Mouse (Mus musculus) neural tube, embryonic 13.5 days (tissue): Measurements from ENCODE around the gene Ptpn3. TPM values are rescaled to one million over a fixed set of nuclear protein-coding genes. Genes with fewer than 3 reads are reported as not detected.
A peak's percentile ranks its signal among the peaks of the same experiment; 100 is the strongest.

Source experiments
- ATAC-seq: fragments of 200-750 bp; cut with Nextera tagmentation; 2 replicates; pipeline ENCODE4 v1.8.0; 2017; ENCODE audit warnings: low read depth, mild to moderate bottlenecking, moderate TSS enrichment, moderate library complexity
- H3K27ac ChIP-seq: fragments of 300-500 bp; sonication (generic); replicated peaks from 2 replicates; pipeline ENCODE4 v1.5.1; 2015; ENCODE audit warnings: moderate library complexity, mild to moderate bottlenecking, inconsistent platforms
- H3K27me3 ChIP-seq: fragments of 300-500 bp; sonication (generic); 2 replicates; pipeline ENCODE4 v1.6.1; 2015; ENCODE audit warnings: mild to moderate bottlenecking, inconsistent platforms
- H3K36me3 ChIP-seq: fragments of 300-500 bp; sonication (generic); 2 replicates; pipeline ENCODE4 v1.6.1; 2015; ENCODE audit warnings: mild to moderate bottlenecking, inconsistent platforms
- H3K4me1 ChIP-seq: fragments of 300-500 bp; sonication (generic); replicated peaks from 2 replicates; pipeline ENCODE4 v1.6.1; 2015; ENCODE audit warnings: inconsistent platforms
- H3K4me2 ChIP-seq: fragments of 300-500 bp; sonication (generic); 2 replicates; pipeline ENCODE4 v1.6.1; 2015; ENCODE audit warnings: inconsistent platforms, mild to moderate bottlenecking, moderate library complexity
- H3K4me3 ChIP-seq: fragments of 300-500 bp; sonication (generic); 2 replicates; pipeline ENCODE4 v1.5.1; 2015; ENCODE audit warnings: mild to moderate bottlenecking, inconsistent platforms
- H3K9ac ChIP-seq: fragments of 300-500 bp; sonication (generic); 2 replicates; pipeline ENCODE4 v1.6.1; 2015; ENCODE audit warnings: moderate library complexity, mild to moderate bottlenecking, inconsistent platforms
- H3K9me3 ChIP-seq: fragments of 300-500 bp; sonication (generic); 2 replicates; pipeline ENCODE4 v1.6.1; 2016; ENCODE audit warnings: inconsistent platforms
- WGBS: fragments of 180-500 bp; shearing (Covaris S2); methylation state at CpG from one replicate; pipeline ENCODE4 v1.1.7; 2015; 5-methylcytosine and 5-hydroxymethylcytosine counted together
- polyA plus RNA-seq: library from polyadenylated mRNA; unstranded; fragments of >200 nt; fragmentation: Nextera tagmentation; extraction: Ambion mirVana; gene quantifications from 2 replicates; pipeline ENCODE4 v1.2.1, GENCODE M21; 2015

Gene Ptpn3
- polyA plus RNA-seq, 1 experiment from 2014 or later, result 6.9 TPM

DNA sequence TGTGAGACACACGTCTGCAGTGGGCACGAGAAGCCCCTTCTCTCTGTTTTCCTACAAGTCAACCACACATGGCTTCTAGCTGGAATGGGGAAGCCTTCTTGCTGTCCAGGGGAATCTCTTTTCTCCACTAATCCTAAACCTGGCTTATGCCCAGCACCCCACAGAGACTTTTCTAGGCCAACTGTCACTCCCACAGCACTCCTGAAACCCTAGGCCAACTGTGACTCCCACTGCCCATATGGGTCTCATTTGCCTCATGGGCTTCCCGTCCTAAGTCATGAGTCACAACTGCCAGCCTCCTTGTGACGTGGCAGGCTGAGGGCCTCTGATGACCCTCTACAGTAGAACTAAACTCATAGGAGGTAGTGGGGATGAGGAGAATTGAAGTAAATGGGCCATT is 44.9 kb downstream of the Ptpn3 start:
- no peak for ATAC-seq
- no peaks in the 10 kb centered on the region for H3K36me3 ChIP-seq
- H3K4me2 ChIP-seq, result no peak overlapping the region
- H3K4me3 ChIP-seq, result no peak overlapping the region
- no peak overlapping the region for H3K27ac ChIP-seq
- WGBS, result 91% methylated on average over 4 of the region's 4 CpGs
- H3K27me3 ChIP-seq, result no peaks in the 10 kb centered on the region
- no peaks in the 10 kb centered on the region for H3K9me3 ChIP-seq
- H3K9ac ChIP-seq, result no peak overlapping the region
- H3K4me1 ChIP-seq, result peaks cover 13% of the 10 kb centered on the region

DNA sequence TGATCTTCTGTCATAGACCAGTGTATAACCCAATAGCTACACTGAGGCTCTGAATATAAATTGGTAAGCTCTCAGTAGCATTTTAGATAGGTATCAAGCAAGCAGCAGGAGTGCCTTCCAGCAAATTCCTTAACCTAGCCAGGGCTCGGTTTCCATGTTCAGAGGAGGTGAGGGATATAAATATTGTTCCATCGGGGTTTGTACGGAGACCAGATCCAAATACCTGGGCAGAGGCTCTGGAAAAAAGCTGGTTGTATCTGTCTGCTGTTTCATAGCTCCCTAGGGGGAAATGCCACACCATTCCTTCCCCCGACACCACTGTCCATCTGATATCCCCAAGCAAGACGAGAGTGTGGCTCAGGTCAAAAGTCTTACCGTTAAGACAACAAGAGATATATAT is 47.2 kb downstream of the Ptpn3 start:
- Histone ChIP-seq H3K9ac (no peak overlapping the region), H3K4me1 (peaks cover 16% of the 10 kb centered on the region), H3K27me3 (no peaks in the 10 kb centered on the region), H3K36me3 (no peaks in the 10 kb centered on the region), H3K27ac (no peak overlapping the region), H3K4me2 (no peak overlapping the region), H3K9me3 (no peaks in the 10 kb centered on the region), H3K4me3 (no peak overlapping the region)
- WGBS, result 82% methylated on average over 6 of the region's 6 CpGs
- ATAC-seq, result no peak

GRCm38 (mm10) chr4:57250636-57251035 is 51.0 kb downstream of the Ptpn3 start:
- no peak overlapping the region for H3K4me2 ChIP-seq
- no peak overlapping the region for H3K27ac ChIP-seq
- H3K27me3 ChIP-seq, result no peaks in the 10 kb centered on the region
- 32% methylated on average over 2 of the region's 2 CpGs for WGBS
- ATAC-seq, result no peak
- no peaks in the 10 kb centered on the region for H3K36me3 ChIP-seq
- H3K4me1 ChIP-seq, result peaks cover 9% of the 10 kb centered on the region; the same call in 1 of the 2 replicates
- H3K9me3 ChIP-seq, result no peaks in the 10 kb centered on the region
- no peak overlapping the region for H3K4me3 ChIP-seq
- H3K9ac ChIP-seq, result no peak overlapping the region

- H3K27me3 ChIP-seq, result no peaks in the 10 kb centered on the region
- H3K9me3 ChIP-seq, result no peaks in the 10 kb centered on the region
- no peak overlapping the region for H3K4me2 ChIP-seq
- peaks cover 9% of the 10 kb centered on the region; the same call in 1 of the 2 replicates for H3K4me1 ChIP-seq
- 0 out of 2 replicates have a peak, but pooled peaks have one; percentile 54 for ATAC-seq
- 7% methylated on average over 8 of the region's 8 CpGs for WGBS
- H3K27ac ChIP-seq, result no peak overlapping the region
- no peak overlapping the region for H3K4me3 ChIP-seq
- no peaks in the 10 kb centered on the region for H3K36me3 ChIP-seq
- H3K9ac ChIP-seq, result no peak overlapping the region
Measured at GRCm38 (mm10) chr4:57249108-57249507, 52.5 kb downstream of the Ptpn3 start.

- no peaks in the 10 kb centered on the region for H3K36me3 ChIP-seq
- no peak overlapping the region for H3K4me3 ChIP-seq
- no peaks in the 10 kb centered on the region for H3K27me3 ChIP-seq
- peaks cover 9% of the 10 kb centered on the region; the same call in 1 of the 2 replicates for H3K4me1 ChIP-seq
- H3K4me2 ChIP-seq, result no peak overlapping the region
- H3K9me3 ChIP-seq, result no peaks in the 10 kb centered on the region
- WGBS, result 94% methylated on average over 10 of the region's 10 CpGs
- no peak for ATAC-seq
- H3K9ac ChIP-seq, result no peak overlapping the region
- no peak overlapping the region for H3K27ac ChIP-seq
Measured at GRCm38 (mm10) chr4:57244874-57245273, 56.8 kb downstream of the Ptpn3 start.

GRCm38 (mm10) chr4:57243312-57243711 is 58.3 kb downstream of the Ptpn3 start:
- no peak overlapping the region for H3K4me2 ChIP-seq
- H3K27ac ChIP-seq, result no peak overlapping the region
- no peaks in the 10 kb centered on the region for H3K9me3 ChIP-seq
- no peak for ATAC-seq
- no peaks in the 10 kb centered on the region for H3K4me1 ChIP-seq
- no peak overlapping the region for H3K9ac ChIP-seq
- 77% methylated on average over 11 of the region's 11 CpGs for WGBS
- H3K4me3 ChIP-seq, result no peak overlapping the region
- no peaks in the 10 kb centered on the region for H3K36me3 ChIP-seq
- H3K27me3 ChIP-seq, result no peaks in the 10 kb centered on the region

- H3K4me2 ChIP-seq, result no peak overlapping the region
- no peaks in the 10 kb centered on the region for H3K36me3 ChIP-seq
- no peak for ATAC-seq
- H3K4me3 ChIP-seq, result no peak overlapping the region
- 86% methylated on average over 10 of the region's 10 CpGs for WGBS
- H3K27ac ChIP-seq, result no peak overlapping the region
- 0 out of 2 replicates have a peak, but pooled peaks cover 5% of the 10 kb centered on the region for H3K4me1 ChIP-seq
- H3K9me3 ChIP-seq, result no peaks in the 10 kb centered on the region
- H3K27me3 ChIP-seq, result no peaks in the 10 kb centered on the region
- H3K9ac ChIP-seq, result no peak overlapping the region
Measured at GRCm38 (mm10) chr4:57240934-57241333, 60.7 kb downstream of the Ptpn3 start.

DNA sequence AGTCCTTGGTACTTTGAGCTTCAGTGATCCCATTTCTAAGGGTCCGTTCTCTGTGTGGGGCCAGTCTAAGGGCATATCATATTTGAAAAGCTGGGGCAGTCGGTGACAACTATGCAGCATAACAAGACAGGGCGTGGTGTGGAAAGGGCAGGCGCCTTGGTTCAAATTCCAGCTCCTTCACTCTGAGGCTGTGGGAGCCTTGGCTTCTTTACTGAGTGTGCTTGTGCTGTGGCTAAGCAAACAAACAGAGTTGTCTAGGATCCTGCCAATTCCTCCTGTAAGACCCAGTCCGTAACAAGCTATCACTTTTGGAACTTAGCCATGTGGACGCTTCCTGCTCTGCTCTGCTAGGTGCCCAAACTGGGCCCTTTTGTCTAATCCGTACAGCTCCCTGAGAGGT is 61.5 kb downstream of the Ptpn3 start:
- H3K4me3 ChIP-seq, result no peak overlapping the region
- H3K4me2 ChIP-seq, result no peak overlapping the region
- no peaks in the 10 kb centered on the region for H3K36me3 ChIP-seq
- 79% methylated on average over 7 of the region's 7 CpGs for WGBS
- H3K9me3 ChIP-seq, result no peaks in the 10 kb centered on the region
- H3K9ac ChIP-seq, result no peak overlapping the region
- H3K27ac ChIP-seq, result no peak overlapping the region
- no peak for ATAC-seq
- H3K27me3 ChIP-seq, result no peaks in the 10 kb centered on the region
- 0 out of 2 replicates have a peak, but pooled peaks cover 5% of the 10 kb centered on the region for H3K4me1 ChIP-seq

GRCm38 (mm10) chr4:57239112-57239511 is 62.5 kb downstream of the Ptpn3 start:
- H3K4me3 ChIP-seq, result no peak overlapping the region
- WGBS, result 65% methylated on average over 6 of the region's 6 CpGs
- no peaks in the 10 kb centered on the region for H3K27me3 ChIP-seq
- no peak overlapping the region for H3K9ac ChIP-seq
- no peak for ATAC-seq
- no peaks in the 10 kb centered on the region for H3K36me3 ChIP-seq
- no peak overlapping the region for H3K4me2 ChIP-seq
- 0 out of 2 replicates have a peak, but pooled peaks cover 5% of the 10 kb centered on the region for H3K4me1 ChIP-seq
- no peaks in the 10 kb centered on the region for H3K9me3 ChIP-seq
- H3K27ac ChIP-seq, result no peak overlapping the region

DNA sequence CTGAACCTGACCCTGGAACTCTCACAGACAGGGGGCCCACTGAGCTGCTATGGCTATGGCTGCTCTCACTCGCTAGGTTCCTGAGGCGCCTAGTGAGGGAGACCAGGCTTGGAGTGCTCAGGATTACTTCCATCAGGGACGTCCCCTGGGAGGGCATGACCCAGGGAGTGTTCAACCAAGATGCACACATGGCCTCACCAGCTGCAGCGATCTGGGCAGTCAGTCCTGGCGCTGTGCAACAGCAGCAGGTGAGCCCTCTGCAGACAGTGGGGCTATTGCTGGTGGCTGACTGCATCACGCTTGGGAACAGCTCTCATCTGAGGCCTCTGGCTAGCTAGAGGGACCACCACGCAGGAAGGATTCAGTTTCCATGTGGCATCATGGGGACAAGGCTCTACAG is 63.5 kb downstream of the Ptpn3 start:
- Histone ChIP-seq H3K4me3 (no peak overlapping the region), H3K27me3 (no peaks in the 10 kb centered on the region), H3K9ac (no peak overlapping the region), H3K27ac (no peak overlapping the region), H3K9me3 (no peaks in the 10 kb centered on the region), H3K36me3 (no peaks in the 10 kb centered on the region), H3K4me1 (0 out of 2 replicates have a peak, but pooled peaks cover 5% of the 10 kb centered on the region), H3K4me2 (no peak overlapping the region)
- WGBS, result 82% methylated on average over 7 of the region's 7 CpGs
- ATAC-seq, result no peak

DNA sequence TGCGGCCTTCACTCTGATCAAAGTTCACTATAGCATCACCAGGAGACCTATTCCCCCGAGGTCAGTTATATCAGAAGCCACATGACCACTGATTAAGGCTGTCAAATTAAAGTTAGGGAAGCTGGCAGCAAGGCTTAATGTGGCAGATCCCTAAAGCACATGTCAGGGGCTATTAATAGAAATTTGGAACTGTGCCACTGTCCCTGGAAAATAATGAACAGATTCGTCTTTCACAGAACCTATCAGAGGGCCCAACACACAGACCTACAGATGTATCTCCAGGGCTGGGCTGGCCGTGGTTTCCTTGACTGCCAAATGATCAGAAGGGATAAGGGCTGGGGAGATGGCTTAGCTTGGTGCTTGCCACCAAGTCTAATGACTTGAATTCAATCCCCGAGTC is 65.1 kb downstream of the Ptpn3 start:
- H3K4me3 ChIP-seq, result no peak overlapping the region
- WGBS, result 68% methylated on average over 5 of the region's 5 CpGs

GRCm38 (mm10) chr4:57235741-57236140 is 65.9 kb downstream of the Ptpn3 start:
- Histone ChIP-seq H3K4me1 (0 out of 2 replicates have a peak, but pooled peaks cover 13% of the 10 kb centered on the region), H3K4me2 (no peak overlapping the region), H3K36me3 (peaks cover 6% of the 10 kb centered on the region; the same call in 1 of the 2 replicates), H3K27me3 (no peaks in the 10 kb centered on the region), H3K9ac (no peak overlapping the region), H3K4me3 (no peak overlapping the region), H3K9me3 (no peaks in the 10 kb centered on the region), H3K27ac (no peak overlapping the region)
- ATAC-seq, result no peak
- WGBS, result 56% methylated on average over 4 of the region's 4 CpGs

More for the DNA sequence above, 65.1 kb downstream of the Ptpn3 start:
- Histone ChIP-seq H3K9ac (no peak overlapping the region), H3K9me3 (no peaks in the 10 kb centered on the region), H3K4me2 (no peak overlapping the region), H3K36me3 (peaks cover 6% of the 10 kb centered on the region; the same call in 1 of the 2 replicates), H3K27ac (no peak overlapping the region), H3K27me3 (no peaks in the 10 kb centered on the region), H3K4me1 (0 out of 2 replicates have a peak, but pooled peaks cover 10% of the 10 kb centered on the region)
- no peak for ATAC-seq

DNA sequence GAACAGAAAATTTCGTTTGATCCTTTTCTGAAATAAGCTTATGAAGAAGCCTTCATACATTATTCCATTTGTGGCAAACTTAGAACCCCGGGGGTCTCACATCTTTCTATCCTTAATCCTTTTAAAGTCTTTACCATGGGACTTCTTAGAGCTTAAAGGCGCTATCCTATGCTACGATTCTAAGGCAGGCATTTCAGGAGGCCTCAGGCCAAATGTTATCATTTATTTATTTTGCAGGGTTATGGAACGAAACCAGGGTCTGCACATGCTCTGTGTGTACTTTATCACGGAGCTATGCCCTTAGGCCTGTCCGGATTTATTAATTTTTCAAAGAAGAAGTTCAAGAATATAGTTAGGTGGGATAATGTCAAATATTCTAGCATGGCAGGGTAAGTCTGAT is 67.3 kb downstream of the Ptpn3 start:
- 88% methylated on average over 7 of the region's 7 CpGs for WGBS
- no peaks in the 10 kb centered on the region for H3K27me3 ChIP-seq
- H3K9me3 ChIP-seq, result no peaks in the 10 kb centered on the region
- H3K27ac ChIP-seq, result no peak overlapping the region
- 0 out of 2 replicates have a peak, but pooled peaks cover 13% of the 10 kb centered on the region for H3K4me1 ChIP-seq
- no peak overlapping the region for H3K9ac ChIP-seq
- H3K4me3 ChIP-seq, result no peak overlapping the region
- no peak for ATAC-seq
- H3K36me3 ChIP-seq, result peaks cover 6% of the 10 kb centered on the region; the same call in 1 of the 2 replicates
- no peak overlapping the region for H3K4me2 ChIP-seq
